Mouse (Mus musculus) testis, adult 2 months (tissue): ENCODE data around the gene Pcp4l1. TPM values are rescaled to one million over a fixed set of nuclear protein-coding genes. Genes with fewer than 3 reads are reported as not detected.

Experiments used
- H3K27ac ChIP-seq: fragments of 200-500 bp; 2 replicates; pipeline ENCODE4 v1.5.1; 2012; ENCODE audit warnings: low read depth, low read length; ENCODE audit not compliant: control insufficient read depth, insufficient read depth
- H3K27me3 ChIP-seq: fragments of 200-500 bp; 2 replicates; pipeline ENCODE4 v1.6.1; 2012; ENCODE audit warnings: mild to moderate bottlenecking, low read length, moderate library complexity; ENCODE audit not compliant: control insufficient read depth, insufficient read depth
- H3K36me3 ChIP-seq: fragments of 200-500 bp; 2 replicates; pipeline ENCODE4 v1.6.1; 2012; ENCODE audit warnings: mild to moderate bottlenecking, low read length; ENCODE audit not compliant: control insufficient read depth, insufficient read depth
- H3K4me1 ChIP-seq: fragments of 200-500 bp; 2 replicates; pipeline ENCODE4 v1.6.1; 2012; ENCODE audit warnings: low read length; ENCODE audit not compliant: control insufficient read depth, insufficient read depth
- H3K4me3 ChIP-seq: fragments of 200-500 bp; 2 replicates; pipeline ENCODE4 v1.5.1; 2012; ENCODE audit warnings: low read depth, mild to moderate bottlenecking, low read length, moderate library complexity, mixed read lengths; ENCODE audit not compliant: control insufficient read depth
- CTCF ChIP-seq: fragments of 200-500 bp; IDR thresholded peaks from 2 replicates; pipeline ENCODE4 v1.5.1; 2012; ENCODE audit warnings: low read depth, mild to moderate bottlenecking, inconsistent platforms, low read length, moderate library complexity; ENCODE audit not compliant: control insufficient read depth, insufficient read depth, insufficient replicate concordance
- POLR2A ChIP-seq: fragments of 200-500 bp; IDR thresholded peaks from 2 replicates; pipeline ENCODE4 v1.6.1; 2012; ENCODE audit warnings: low read depth, mild to moderate bottlenecking, inconsistent platforms, low read length, moderate library complexity; ENCODE audit not compliant: control insufficient read depth
- polyA plus RNA-seq: library from polyadenylated mRNA; depleted of rRNA; stranded (reverse); fragments of >200 nt; gene quantifications from 2 replicates; pipeline ENCODE4 v1.2.3, GENCODE M21; 2012

Pcp4l1 gene
- polyA plus RNA-seq, 1 experiment, result 2.9 TPM

DNA sequence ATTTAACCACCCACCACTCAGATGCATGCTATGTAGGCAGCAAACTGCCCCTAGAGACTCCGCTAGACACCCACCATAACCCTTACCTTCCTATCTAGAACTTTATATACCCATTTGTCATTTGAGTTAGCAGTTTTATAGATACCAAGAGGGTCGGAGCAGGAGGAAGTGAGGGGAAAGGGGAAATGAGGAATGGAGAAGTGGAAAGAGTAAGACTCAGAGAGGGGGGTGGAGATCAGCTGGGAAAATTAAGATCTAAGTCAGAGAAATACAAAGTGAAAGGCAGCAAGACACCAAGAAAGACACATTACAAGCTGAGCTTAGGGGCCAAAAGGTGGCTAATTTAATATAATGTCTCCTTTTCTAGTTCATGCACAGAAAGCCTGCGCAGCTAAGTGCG lies 38.5 kb upstream of the Pcp4l1 start:
- no peak for TF ChIP-seq POLR2A
- Histone ChIP-seq H3K27ac (peak overlapping the region; percentile 72), H3K36me3 (peaks cover 7% of the 10 kb centered on the region), H3K27me3 (no peaks in the 10 kb centered on the region), H3K4me1 (peaks cover 2% of the 10 kb centered on the region; the same call in 1 of the 2 replicates), H3K4me3 (no peak overlapping the region)

DNA sequence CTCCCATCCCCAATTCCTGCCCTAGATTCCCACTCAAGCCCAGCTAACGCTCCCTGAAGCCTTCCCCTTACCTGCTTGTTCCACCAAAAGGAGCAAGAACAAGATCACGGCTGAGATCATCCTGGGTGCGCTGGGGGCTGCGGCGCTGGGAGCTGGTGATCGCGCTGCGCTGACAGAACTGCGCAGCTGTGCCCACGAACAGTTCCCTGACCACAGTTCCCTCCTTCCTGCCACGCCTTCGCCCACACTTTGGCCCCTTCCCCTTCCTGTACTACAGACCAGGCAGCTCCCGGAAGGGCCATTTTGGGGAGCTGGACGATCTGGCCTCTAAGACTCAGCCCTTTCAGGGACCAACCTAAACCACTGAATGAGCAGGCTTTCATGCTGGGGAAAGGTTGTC lies 38.1 kb upstream of the Pcp4l1 start, which contains the start of gene Fcer1g:
Gene Fcer1g, minus strand, starts transcription at position 240 of the 400 bp plus-strand sequence.
- Histone ChIP-seq H3K4me1 (peaks cover 2% of the 10 kb centered on the region; the same call in 1 of the 2 replicates), H3K36me3 (peaks cover 7% of the 10 kb centered on the region), H3K27ac (peak within 1 kb of the TSS; percentile 88), H3K4me3 (no peak within 1 kb of the TSS; the same call in 1 of the 2 replicates), H3K27me3 (no peaks in the 10 kb centered on the region)
- 0 out of 2 replicates have a peak, but pooled peaks have one; percentile 12 for TF ChIP-seq POLR2A
- TF ChIP-seq CTCF, result no peak

DNA sequence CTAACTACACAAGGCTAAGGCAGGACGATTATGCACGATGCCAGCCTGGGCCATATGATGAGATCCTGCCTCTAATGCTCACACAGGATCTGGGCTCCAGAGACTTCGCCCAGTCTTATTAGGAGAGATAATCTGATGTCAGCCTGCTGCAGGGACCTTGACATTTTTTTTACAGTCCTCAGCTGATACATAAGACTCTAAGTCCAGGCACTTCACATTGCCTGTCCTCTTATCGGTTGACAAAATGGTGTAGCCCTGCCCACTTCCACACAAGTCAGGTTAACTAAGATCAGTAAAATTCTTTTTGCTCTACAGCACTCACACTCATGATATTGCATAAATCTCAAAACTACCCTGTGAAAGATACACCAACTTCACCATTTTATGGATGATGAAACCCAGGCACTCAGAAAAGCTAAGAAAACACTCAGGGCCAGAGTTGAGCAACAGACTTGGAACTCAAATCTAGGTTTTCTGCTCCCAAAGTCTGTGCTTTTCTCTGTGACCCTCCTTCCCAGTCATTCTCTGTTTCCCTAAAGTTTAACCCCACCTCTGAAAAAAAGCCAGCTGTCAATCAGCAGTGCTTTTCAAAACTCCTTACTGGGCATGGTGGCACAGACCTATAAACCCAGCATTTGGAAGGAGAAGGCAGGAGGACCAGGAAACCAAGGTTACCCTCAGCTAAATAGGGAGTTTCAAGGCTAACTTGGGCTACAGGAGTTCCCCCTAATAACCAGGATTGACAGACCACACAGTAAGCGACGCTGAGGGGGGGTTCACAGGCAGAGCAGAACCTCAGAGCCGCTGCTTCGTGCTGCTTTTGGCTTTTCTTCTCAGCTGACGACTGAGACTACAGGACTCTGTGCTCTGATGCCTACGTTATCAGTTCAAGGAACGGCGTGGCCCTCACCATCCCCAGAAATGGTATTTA lies 37.0 kb upstream of the Pcp4l1 start:
- Histone ChIP-seq H3K4me3 (no peak overlapping the region), H3K27me3 (no peaks in the 10 kb centered on the region), H3K36me3 (peaks cover 3% of the 10 kb centered on the region), H3K4me1 (peaks cover 2% of the 10 kb centered on the region; the same call in 1 of the 2 replicates), H3K27ac (peak overlapping the region; percentile 88)
- TF ChIP-seq POLR2A (no peak), CTCF (no peak)

DNA sequence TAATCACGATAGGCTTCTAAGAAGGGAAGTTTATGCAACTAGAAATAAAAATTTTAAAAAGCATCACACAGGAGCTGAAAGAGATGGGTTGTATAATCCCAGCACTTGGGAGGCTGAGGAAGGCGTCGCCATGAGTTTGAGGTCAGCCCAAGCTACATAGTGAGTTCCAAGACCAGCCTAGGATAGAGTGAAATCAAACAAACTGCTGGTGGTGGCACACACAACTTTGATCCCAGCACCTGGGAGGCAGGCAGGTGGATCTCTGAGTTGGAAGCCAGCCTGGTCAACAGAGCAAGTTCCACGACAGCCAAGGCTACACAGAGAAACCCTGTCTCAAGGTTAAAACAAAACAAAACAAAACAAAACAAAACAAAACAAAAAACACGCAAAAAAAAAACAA lies 36.3 kb upstream of the Pcp4l1 start:
- peaks cover 2% of the 10 kb centered on the region; the same call in 1 of the 2 replicates for H3K4me1 ChIP-seq
- TF ChIP-seq CTCF, result no peak
- no peak for TF ChIP-seq POLR2A
- H3K27me3 ChIP-seq, result no peaks in the 10 kb centered on the region
- H3K36me3 ChIP-seq, result peaks cover 1% of the 10 kb centered on the region; the same call in 1 of the 2 replicates
- peak overlapping the region; percentile 88 for H3K27ac ChIP-seq
- H3K4me3 ChIP-seq, result no peak overlapping the region

DNA sequence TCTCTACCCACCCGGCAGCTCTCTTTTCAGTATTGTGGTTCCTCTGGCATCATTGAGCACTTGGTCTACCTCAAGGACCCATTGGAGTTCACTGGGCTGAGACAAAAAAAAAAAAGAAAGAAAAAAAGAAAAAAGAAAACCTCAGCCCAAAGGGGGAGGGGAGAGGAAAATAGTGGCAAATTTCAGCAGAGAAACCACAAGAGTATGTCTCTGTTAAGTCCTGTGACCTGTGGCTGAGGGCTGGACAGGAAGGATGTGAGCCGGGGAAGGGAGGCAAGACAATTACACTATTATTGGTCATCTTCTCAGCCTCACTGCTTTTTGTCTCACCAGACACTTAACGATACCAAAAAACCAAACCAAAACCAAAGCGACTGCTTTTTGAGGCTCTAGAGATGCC lies 35.8 kb upstream of the Pcp4l1 start:
- H3K4me1 ChIP-seq, result peaks cover 2% of the 10 kb centered on the region; the same call in 1 of the 2 replicates
- H3K27ac ChIP-seq, result no peak overlapping the region
- H3K4me3 ChIP-seq, result no peak overlapping the region
- peaks cover 1% of the 10 kb centered on the region; the same call in 1 of the 2 replicates for H3K36me3 ChIP-seq
- TF ChIP-seq POLR2A (no peak), CTCF (no peak)
- H3K27me3 ChIP-seq, result no peaks in the 10 kb centered on the region

DNA sequence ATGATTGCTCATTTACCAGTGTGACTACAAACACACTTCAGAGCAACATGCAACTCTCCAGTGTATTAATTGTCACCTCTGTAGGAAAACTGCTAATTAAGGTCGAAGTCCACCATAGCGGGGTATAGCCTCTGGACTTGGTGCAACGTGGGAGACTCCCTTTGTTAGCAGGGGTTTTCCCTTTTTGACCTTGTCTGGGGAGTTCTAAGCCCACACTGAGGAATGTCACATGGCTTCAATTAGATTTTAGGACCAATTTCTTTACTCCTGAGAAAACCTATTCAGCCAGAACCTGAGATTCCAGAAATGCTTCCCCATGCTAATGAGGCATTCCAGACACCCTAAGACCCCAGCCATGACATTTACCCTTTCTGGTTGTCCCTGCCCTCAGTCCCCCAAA lies 34.1 kb upstream of the Pcp4l1 start:
- TF ChIP-seq POLR2A (no peak), CTCF (no peak)
- Histone ChIP-seq H3K27ac (no peak overlapping the region), H3K36me3 (no peaks in the 10 kb centered on the region), H3K4me1 (peaks cover 2% of the 10 kb centered on the region), H3K27me3 (no peaks in the 10 kb centered on the region), H3K4me3 (no peak overlapping the region)

DNA sequence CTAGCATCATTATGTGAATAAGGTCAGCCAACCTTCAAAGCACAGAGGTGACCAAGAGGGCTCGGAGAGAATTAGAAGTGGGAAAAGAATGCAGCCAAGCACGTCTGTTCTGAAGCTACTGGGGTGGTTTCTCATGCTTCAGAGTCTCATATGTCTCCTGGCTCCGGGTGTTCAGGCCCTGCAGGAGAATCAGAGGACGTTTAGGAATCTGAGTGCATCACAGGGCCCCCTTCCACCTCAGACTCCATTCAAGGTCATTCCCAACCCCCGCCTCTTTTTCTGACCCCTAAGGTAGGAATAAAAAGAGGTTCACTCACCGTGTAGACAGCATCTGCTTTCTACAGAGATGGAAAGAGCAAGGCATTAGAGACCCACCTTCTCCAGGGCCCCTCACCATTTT lies 33.7 kb upstream of the Pcp4l1 start:
- Histone ChIP-seq H3K4me1 (peaks cover 2% of the 10 kb centered on the region), H3K36me3 (no peaks in the 10 kb centered on the region), H3K27me3 (no peaks in the 10 kb centered on the region), H3K4me3 (no peak overlapping the region), H3K27ac (no peak overlapping the region)
- TF ChIP-seq CTCF (no peak), POLR2A (no peak)
